Mouse (Mus musculus): ENCODE measurements around the gene Bcl7a.

DNA sequence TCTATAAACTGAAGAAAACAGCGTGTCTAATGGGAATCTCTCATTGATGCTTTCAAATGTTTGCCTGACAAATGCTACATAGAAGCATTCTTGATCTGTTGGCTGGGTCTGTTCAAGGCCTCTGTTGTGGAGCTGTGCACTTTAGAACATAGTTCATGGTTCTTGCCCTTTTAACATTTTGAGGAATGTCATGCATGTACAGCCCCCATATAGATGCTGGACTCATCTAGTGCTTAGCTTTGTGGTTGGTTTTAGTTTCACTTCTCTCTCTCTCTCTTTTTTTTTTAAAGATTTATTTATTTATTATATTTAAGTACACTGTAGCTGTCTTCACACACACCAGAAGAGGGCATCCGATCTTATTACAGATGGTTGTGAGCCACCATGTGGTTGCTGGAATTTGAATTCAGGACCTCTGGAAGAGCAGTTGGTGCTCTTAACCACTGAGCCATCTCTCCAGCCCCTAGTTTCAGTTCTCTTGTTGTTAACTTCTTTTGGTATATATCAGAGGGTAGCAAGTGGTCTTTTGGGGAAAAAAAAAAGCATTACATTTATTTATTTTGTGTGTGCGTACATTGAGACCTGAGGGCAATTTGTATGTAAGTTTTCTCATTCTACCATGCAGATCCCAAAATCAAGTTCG is 55.3 kb downstream of the Bcl7a start:
- TF ChIP-seq CTCF (IDR thresholded peaks at IDR 0.05; ENCODE audit: borderline replicate concordance, insufficient read depth, low read depth, low read length) (no peak), POLR2A (IDR thresholded peaks at IDR 0.05; ENCODE audit: borderline replicate concordance, insufficient read depth, low read length) (no peak)

Measured in cerebellum, adult 2 months (tissue).